Mouse (Mus musculus) adrenal gland, postnatal 14 days (tissue): ENCODE results near the gene Pcsk4. TPM values are rescaled to one million over a fixed set of nuclear protein-coding genes. Genes with fewer than 3 reads are reported as not detected.
A peak's percentile ranks its signal among the peaks of the same experiment; 100 is the strongest.

Experiments
- DNase-seq: peaks from one replicate; pipeline ENCODE4 v3.0.0; 2021; ENCODE audit warnings: mixed read lengths
- total RNA-seq: library from RNA; stranded (reverse); gene quantifications from 2 replicates; pipeline ENCODE4 v1.2.3, GENCODE M21; 2021

Pcsk4 gene
- total RNA-seq, 1 experiment from 2014 or later: 3.9 TPM

DNA sequence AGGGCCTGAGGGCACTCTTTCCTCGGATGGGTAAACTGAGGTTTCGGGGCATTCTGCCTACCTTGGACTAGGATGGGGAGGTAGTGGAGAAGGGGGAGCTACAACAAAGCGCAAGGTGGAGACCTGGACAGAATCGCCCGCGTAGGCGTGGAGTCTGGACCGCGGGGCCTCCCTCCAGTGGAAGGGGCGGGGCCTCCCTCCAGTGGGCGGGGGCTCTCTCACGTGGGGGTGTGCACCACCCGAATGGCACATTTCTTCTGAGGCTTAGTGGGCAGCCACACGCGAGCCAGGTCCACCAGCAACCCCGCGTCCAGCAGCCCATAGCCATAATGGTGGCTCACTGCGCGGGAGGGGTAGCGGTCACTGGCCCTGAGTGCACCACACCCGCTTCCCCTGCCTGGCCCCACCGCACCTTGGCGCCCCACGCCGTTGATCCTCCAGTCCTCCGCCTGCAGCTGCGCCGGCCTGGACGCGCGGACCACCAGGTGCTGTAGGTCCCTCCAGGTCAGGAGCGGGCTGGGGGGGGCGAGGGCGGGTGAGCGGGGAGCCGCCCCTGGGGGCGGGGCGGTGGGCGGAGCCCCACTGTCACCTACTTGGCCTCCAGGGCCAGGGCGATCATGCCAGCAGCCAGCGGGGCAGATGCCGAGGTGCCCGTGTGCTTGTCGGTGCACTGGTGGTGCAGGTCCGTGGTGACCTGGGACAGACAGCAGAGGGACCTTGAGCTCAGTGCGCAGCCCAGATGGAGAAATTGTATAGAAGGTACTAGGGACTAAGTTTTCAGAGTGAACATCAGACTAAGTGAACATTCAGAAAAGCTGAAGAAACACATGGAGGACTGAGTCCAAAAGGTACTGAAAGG is 5.8 kb downstream of the Pcsk4 start:
- peak; percentile 88 for DNase-seq

DNA sequence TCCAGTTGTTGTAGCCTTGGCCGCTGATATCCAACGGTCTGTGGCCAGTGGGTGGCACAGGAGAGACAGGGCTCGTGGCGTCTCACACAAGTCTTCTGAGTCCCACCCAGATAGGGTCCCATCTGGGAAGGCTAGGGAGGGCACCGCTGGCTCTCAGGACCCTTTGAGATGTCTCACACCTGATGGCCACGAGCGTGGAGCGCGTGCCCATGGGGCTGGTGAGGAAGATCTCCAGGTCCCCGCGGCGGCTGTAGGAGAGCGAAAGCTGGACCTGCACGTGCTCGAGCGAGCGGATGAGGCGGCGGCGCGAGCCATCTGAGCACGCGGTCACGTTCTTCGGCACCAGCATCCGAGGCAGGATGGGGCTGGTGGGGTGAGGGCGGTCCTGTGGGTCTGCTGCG is 6.5 kb downstream of the Pcsk4 start:
- DNase-seq: peak; percentile 70

DNA sequence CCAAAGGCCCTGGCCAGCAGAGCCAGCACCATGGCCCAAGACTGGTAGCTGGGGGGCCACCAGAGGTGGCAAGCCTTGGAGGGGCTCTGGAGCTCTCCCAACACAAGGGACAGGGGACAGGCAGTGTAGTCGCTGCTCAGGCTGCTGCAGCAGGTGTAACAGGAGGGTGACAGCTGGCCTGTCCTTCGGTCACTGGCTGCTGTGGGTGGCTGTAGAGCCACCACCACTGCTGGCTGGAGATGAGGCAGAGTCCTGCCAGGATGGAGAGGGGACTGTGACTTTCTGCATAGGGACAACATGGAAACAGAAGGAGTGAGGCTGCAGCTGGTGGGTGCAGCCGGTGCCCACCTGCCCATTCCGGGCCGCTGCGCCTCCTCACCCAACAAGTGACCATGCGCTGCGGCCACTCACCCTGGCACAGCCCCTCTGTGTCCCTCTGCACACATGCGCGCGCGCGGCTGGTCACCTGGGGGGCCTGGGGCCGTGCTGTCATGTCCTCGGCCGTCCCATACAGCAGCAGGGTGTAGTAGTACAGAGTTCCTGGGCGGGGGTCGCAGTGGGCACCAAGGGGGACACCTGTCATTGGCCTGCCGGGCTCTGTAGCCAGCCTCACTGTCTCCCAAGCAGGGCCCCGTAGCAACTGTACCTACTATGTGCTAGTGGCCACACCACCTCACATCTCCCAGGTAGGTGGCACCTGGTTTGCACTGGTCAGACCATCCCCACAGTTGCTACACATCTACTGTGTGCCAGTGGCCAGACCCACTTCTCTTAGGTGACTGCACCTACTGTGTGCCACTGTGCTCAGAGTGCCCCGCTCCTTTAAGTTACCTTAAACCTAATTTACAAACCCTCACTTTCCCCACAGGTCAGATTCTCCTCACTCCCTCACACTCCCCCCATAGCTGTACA is 7.4 kb downstream of the Pcsk4 start:
- DNase-seq: no peak

DNA sequence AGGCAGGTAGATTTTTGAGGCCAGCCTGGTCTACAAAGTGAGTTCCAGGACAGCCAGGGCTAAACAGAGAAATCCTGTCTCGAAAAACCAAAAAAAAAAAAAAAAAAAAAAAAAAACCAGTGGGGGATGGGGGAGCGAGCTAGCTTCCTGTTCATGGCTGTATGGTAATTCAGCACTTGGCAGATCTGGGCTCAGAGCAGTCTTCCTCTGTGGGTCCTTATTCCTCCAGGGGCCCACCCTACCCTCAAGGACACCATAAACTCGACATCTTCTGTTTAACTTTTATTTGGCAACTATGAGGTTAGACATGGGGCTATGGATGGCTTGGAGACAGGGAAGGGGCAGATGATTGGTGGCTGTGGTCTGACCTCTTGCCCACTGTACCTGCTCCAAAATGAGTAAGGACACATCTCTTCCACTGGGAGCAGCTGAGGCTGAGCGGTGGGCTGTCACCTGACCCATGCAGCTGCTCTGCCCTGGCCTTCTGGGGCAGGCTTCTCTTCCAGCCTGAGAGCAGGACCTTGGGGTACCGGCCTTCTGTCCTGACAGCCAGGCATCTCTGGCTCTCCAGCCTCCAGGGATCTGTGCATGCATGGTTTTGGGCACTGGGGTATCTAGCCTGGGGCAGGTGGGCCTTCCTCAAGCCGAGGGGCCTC is 8.2 kb downstream of the Pcsk4 start:
- DNase-seq: peak; percentile 10

DNA sequence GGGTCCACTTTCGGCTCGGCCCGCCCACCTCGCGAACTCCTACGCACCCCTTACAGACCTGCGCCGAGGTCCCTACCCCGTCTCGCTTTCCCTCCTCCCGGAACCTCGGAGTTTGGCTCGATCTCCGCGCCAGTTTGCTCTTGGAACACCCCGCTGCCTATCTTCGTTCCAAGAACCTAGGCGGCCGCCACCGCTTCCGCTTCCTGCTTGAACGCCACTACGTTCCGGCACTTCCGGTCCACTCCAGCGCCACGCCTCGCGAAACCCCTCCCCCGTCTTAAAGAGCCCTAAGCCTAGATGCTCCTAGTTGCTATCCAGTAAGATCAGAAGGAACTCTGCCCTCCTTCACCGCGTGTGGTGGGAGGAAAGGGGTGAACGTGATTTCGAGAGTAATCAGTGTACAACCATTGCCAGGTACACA is 8.9 kb downstream of the Pcsk4 start, which contains the start of gene 2310011J03Rik:
2310011J03Rik (minus strand) TSS at position 198 of the 421 bp plus-strand sequence.
- peak; percentile 96 for DNase-seq

DNA sequence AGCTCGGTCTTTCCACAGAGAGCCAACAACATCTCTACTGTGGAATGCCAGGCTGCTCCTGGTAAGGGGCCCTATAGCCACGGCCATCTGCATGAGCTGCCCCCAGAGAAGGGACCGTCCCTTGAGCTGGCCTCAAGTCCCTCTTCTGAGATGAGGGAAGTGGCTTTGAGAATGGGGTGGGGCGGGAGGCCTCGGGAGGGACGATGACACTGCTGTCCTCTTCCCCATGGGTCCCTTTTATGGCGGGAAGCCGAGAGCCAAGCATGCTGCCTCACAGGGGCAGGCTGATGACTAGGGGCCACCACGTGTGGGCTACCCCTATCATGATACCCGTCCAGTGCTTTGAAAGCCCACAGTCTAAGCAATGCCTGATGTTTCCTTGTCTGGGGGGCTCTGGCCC is 12.3 kb downstream of the Pcsk4 start:
- peak; percentile 5 for DNase-seq

DNA sequence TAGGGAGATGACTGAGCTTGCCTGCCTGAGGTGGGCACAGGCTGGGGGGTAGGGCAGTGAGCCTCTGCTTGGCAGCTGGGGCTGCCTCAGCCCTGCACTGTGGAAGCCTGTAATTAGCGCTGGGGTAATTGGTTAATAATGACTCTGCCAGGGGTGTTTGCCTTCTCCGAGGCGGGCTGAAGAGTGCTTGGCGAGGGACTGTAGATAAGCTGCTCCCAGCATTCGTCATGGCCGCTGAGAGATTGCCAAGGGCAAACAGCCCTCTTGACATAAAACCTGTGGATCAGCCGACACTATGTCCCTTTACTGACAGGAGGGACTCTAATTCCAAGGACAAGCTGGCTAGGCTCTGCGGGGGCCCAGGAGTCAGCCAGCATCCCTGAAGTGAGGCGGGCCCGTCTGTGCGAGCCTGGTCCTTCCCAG is 12.9 kb downstream of the Pcsk4 start:
- peak; percentile 49 for DNase-seq

DNA sequence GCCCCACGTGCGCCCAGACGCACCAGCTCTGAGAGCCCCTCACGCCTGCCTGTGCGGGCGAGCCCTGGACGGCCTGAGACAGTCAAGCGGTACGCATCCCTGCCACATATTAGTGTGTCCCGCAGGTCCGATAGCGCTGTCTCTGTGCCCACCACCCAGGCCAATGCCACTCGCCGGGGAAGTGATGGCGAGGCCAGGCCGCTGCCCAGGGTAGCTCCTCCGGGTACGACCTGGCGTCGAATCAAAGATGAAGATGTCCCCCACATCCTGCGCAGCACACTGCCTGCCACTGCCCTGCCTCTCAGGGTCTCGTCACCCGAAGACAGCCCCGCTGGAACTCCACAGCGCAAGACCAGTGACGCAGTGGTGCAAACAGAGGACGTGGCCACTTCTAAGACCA is 14.0 kb downstream of the Pcsk4 start:
- peak; percentile 9 for DNase-seq

DNA sequence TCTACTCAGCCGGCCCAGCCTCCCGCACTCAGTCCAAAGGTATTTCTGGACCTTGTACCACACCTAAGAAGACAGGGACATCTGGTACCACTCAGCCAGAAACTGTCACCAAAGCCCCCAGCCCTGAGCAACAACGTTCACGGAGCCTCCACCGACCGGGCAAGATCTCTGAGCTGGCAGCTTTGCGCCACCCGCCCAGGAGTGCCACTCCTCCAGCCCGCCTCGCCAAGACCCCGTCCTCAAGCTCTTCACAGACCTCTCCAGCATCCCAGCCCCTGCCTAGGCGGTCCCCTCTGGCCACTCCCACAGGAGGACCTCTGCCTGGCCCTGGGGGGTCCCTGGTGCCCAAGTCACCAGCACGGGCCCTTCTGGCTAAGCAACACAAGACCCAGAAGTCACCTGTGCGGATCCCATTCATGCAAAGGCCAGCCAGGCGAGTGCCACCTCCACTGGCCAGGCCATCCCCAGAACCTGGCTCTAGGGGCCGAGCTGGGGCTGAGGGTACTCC is 14.8 kb downstream of the Pcsk4 start:
- no peak for DNase-seq

DNA sequence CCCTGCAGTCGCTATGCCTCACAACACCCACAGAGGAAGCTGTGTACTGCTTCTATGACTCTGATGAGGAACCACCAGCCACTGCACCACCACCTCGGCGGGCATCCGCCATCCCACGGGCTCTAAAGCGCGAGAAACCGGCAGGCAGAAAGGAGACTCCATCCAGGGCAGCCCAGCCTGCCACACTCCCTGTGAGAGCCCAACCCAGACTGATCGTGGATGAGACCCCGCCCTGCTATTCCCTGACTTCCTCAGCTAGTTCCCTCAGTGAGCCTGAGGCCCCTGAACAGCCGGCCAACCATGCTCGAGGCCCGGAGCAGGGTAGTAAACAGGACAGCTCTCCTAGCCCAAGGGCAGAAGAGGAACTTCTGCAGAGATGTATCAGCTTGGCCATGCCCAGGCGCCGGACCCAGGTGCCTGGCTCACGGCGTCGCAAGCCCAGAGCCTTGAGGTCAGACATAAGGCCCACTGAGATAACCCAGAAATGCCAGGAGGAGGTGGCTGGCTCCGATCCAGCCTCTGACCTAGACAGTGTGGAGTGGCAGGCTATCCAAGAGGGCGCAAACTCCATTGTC is 15.6 kb downstream of the Pcsk4 start:
- no peak for DNase-seq

DNA sequence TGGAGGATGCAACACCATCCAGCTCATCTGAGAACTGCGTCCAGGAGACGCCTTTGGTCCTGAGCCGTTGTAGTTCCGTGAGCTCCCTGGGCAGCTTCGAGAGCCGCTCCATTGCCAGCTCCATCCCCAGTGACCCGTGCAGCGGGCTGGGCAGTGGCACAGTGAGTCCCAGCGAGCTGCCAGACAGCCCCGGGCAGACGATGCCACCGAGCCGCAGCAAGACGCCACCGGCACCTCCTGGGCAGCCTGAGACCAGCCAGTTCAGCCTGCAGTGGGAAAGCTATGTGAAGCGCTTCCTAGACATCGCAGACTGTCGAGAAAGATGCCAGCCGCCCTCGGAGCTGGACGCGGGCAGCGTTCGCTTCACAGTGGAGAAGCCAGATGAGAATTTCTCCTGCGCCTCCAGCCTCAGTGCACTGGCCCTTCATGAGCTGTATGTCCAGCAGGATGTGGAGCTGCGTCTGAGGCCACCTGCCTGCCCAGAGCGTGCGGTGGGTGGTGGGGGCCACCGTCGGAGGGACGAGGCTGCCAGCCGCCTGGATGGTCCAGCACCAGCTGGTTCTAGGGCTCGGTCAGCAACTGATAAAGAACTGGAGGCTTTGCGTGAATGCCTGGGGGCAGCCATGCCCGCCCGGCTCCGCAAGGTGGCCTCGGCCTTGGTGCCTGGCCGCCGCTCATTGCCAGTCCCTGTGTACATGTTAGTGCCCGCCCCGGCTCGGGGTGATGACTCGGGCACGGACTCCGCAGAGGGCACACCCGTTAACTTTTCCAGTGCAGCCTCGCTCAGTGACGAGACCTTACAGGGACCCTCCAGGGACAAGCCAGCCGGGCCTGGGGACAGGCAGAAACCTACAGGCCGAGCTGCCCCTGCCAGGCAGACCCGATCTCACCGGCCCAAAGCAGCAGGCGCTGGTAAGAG is 16.5 kb downstream of the Pcsk4 start:
- DNase-seq: no peak

DNA sequence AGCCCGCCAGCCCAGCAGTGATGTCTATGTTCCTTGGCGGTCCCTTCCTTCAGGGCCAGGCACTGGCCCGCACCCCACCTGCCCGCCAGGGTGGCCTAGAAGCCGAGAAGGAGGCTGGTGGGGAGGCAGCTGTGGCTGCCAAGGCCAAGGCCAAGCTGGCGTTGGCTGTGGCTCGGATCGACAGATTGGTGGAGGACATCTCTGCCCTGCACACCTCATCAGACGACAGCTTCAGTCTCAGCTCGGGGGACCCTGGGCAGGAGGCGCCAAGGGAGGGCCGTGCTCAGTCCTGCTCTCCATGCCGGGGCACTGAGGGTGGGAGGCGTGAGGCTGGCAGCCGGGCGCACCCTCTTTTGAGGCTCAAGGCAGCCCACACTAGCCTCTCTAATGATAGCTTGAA is 17.7 kb downstream of the Pcsk4 start:
- DNase-seq: no peak

DNA sequence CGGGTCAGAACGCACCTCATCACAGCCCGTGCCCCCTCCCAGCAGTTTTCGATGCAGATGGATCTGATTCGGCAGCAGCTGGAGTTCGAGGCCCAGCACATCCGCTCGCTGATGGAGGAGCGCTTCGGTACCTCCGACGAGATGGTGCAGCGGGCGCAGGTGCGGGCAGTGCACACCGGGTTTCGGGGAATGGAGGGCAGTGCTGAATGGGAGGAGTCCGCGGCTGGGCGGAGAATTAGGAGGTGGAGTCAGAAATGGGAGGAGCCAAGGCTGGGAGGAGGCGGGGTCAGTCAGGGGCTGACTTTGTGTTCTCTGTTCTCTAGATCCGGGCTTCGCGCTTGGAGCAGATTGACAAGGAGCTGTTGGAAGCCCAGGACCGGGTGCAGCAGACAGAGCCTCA is 24.4 kb downstream of the Pcsk4 start:
- DNase-seq: peak; percentile 67

DNA sequence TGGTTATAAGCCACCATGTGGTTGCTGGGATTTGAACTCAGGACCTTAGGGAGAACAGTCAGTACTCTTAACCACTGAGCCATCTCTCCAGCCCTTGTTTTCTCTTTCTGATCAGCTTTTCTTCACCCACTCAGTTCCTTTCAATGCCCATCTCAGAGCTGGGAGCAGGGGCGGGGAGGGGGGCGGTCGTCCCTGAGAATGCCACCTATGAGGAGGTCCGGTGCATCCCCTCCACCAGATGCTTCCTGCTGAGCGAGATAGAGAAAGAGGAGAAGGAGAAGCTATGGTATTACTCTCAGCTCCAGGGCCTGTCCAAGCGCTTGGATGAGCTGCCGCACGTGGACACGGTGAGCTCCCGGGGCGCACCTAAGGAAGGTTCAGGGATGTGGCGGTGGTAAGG is 24.8 kb downstream of the Pcsk4 start:
- no peak for DNase-seq

DNA sequence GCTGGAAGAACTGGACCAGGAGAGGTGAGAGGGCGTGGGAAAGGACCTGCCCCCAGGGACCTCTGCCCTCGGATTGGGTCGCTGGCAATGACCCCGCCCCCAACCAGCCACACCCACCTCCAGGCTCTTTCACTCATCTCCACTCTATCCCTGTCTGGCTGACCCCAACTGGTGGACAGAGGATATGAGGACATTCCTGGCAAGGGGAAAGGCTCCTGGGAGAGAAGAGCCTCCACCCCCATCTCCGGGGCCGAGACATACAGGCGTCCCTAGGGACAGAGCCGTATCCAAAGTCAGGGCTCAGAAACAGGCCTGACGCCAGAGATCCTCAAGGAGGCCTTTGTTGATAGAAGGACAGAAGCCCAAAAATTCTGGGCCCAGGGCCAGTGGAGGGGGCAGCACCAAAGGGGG is 26.8 kb downstream of the Pcsk4 start:
- DNase-seq: peak; percentile 83

DNA sequence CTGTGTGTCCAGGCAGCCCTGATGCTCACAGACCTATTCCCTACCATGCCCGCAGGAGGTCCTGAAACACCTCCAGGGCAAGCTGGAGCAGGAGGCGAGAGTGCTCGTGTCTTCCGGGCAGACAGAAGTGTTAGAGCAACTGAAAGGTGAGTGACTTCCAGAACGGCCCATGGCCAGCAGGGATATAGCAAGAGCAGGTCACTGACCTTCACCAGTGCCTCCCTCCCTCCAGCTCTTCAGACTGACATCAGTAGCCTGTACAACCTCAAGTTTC is 27.3 kb downstream of the Pcsk4 start:
- DNase-seq: no peak

DNA sequence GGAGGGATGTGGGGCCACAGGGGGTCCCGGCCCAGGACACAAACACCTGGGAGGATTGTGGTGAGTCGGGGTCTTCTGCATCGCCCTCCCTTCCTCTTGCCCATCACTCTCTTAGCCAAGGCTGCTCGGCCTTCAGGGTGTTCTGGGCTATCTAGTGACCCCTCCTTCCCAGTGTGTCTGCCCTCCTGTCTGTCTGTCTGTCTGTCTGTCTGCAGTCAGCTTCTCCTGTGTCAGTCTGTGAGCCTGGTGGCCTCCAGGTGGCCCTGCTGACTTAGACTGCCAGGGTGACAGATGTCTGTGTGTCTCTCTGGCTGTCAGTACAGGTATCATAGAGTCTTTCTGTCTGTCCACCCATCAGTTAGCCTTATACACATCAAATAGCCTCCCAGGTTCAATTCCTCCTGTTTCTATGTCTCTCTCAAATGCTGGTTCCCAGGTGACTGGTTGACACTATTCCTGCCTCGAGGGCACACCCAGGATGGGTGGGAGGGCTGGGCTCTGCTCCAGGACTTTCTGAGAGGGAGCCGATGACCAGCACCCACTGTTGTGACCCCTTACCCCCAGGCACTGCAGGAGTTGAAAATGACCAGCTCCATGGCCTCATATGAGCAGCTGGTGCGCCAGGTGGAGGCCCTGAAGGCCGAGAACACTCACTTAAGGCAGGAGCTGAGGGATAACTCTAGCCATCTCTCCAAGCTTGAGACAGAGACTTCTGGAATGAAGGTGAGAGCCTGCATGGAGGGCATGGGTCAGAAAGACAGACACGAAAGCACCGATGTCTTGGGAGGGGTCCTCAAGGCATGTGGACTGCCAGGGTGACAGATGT is 27.8 kb downstream of the Pcsk4 start:
- DNase-seq: no peak

DNA sequence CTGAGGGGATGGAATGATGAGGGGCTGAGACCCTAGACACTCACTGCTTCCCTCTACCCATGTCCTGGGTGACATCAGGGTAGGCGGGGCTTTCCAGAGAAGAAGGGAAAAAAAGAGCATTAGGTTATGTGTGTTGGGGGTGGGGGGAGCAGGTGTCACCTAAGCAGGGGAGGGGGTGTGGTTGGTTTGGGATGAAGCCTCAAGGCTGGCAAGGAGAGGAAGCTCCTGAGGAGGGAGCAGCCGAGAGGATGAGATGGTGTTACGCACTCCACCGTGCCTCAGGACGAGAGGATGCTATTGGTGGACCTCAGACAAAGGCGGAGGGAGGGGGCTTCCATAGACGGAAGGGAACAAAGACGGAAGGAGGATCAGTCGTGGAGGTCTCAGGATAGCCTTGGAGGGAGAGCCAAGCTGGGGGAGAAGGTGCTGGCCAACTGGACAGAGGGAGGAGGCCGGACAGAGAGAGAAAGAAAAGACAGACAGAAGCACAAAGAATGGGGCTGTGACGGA is 28.6 kb downstream of the Pcsk4 start:
- no peak for DNase-seq

DNA sequence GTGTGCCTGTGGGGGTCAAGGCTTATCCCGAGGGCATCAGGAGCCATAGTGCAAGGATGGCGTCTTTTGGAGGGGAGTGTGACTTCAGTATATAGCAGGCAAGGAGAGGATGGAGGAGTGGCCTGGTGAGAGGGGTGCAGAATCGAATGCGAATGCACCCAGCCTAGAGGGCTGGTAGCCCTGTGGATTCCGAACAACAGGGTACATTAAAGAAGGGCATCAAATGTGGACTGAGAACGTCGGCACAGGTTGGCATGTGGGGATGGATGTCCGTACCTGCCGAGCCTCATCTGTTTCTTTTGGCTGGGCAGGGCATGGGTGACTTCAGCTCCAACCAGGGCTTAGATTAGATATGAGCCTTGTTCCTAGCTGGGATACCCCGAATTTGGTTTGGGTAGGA is 29.5 kb downstream of the Pcsk4 start:
- DNase-seq: no peak

DNA sequence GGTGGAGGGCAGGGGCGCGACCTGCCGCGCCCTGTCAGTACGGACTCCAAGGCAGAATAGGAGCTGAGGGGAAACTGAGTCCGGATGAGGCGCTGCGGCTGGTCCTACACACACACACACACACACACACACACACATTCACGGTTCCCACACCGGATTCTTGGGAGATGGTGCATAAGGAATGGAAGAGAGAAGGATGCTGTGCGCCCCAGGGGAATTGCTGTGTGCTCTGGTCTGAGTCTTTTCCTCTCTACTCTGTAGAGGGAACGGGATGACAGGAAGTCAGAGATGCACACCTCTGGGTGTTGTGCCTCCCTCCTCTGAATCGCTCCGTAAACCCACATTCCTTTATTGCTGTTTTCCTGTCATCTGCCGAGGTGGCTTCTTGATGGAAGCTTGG is 30.0 kb downstream of the Pcsk4 start:
- no peak for DNase-seq
